Mouse (Mus musculus) gastrocnemius, adult 18-20 months (tissue): ENCODE data around the gene Dbp. TPM values are rescaled to one million over a fixed set of nuclear protein-coding genes. Genes with fewer than 3 reads are reported as not detected.

ENCODE experiments used
- total RNA-seq, 2 experiments: library from RNA; stranded (reverse); gene quantifications; 2 replicates each; pipeline ENCODE4 v1.2.3; 2021

The Dbp gene
- total RNA-seq, 2 experiments from 2014 or later: 19.4 to 22.9 TPM

Other genes starting within 250 kb of the Dbp start
- gene Ftl1, start 245.2 kb upstream of the Dbp start, total RNA-seq: 100 to 1,000 TPM; 109 to 151 TPM
- gene Bax, start 238.2 kb upstream of the Dbp start, total RNA-seq: 10 to 100 TPM; 14.2 to 16.6 TPM
- gene Tulp2, start 223.2 kb upstream of the Dbp start, total RNA-seq: not detected
- gene Gm45808, start 218.3 kb upstream of the Dbp start, total RNA-seq: 1 to 10 TPM; 8.1 to 9.6 TPM
- gene Dhdh, start 216.3 kb upstream of the Dbp start, total RNA-seq: 10 to 100 TPM; 22.6 to 22.9 TPM
- gene Nucb1, start 194.7 kb upstream of the Dbp start, total RNA-seq: 10 to 100 TPM; 63.3 to 68.6 TPM
- 10 to 100 TPM; 28.6 to 63.5 TPM for gene Ppp1r15a, start 178.8 kb upstream of the Dbp start, total RNA-seq
- 1 to 10 TPM; 5.2 to 5.3 TPM for gene Plekha4, start 178.8 kb upstream of the Dbp start, total RNA-seq
- gene Hsd17b14, start 150.2 kb upstream of the Dbp start, total RNA-seq: 1 to 10 TPM in 1 of 2 experiments, under 1 TPM in 1; 0.91 to 1.9 TPM
- 10 to 100 TPM; 95.0 to 98.1 TPM for gene Bcat2, start 134.9 kb upstream of the Dbp start, total RNA-seq
- not detected for gene Fgf21, start 89.6 kb upstream of the Dbp start, total RNA-seq
- not detected for gene Fut1, start 87.8 kb upstream of the Dbp start, total RNA-seq
- not detected for gene Izumo1, start 83.3 kb upstream of the Dbp start, total RNA-seq
- 1 to 10 TPM; 5.5 to 8.5 TPM for gene Rasip1, start 77.6 kb upstream of the Dbp start, total RNA-seq
- gene Mamstr, start 65.1 kb upstream of the Dbp start, total RNA-seq: 10 to 100 TPM; 17.6 to 18.7 TPM
- under 1 TPM in 1 of 2 experiments, not detected in 1; 0.11 TPM for gene Fut2, start 38.7 kb upstream of the Dbp start, total RNA-seq
- under 1 TPM; 0.14 to 0.26 TPM for gene Ntn5, start 21.1 kb upstream of the Dbp start, total RNA-seq
- under 1 TPM; 0.09 TPM for gene Sec1, start 10.7 kb upstream of the Dbp start, total RNA-seq
- 10 to 100 TPM; 11.1 to 17.3 TPM for gene Car11, start 5.2 kb upstream of the Dbp start, total RNA-seq
- gene Rpl18, start 10.4 kb downstream of the Dbp start, total RNA-seq: 100 to 1,000 TPM; 442 to 461 TPM
- 10 to 100 TPM; 15.2 to 15.6 TPM for gene Sphk2, start 12.9 kb downstream of the Dbp start, total RNA-seq
- gene Fam83e, start 16.1 kb downstream of the Dbp start, total RNA-seq: under 1 TPM in 1 of 2 experiments, not detected in 1; 0.18 TPM
- not detected for gene Spaca4, start 20.7 kb downstream of the Dbp start, total RNA-seq
- not detected for gene Lmtk3, start 78.7 kb downstream of the Dbp start, total RNA-seq
- not detected for gene Sult2b1, start 79.6 kb downstream of the Dbp start, total RNA-seq
- 10 to 100 TPM; 25.3 to 34.6 TPM for gene Cyth2, start 109.5 kb downstream of the Dbp start, total RNA-seq
- gene Kcnj14, start 119.7 kb downstream of the Dbp start, total RNA-seq: under 1 TPM in 1 of 2 experiments, not detected in 1; 0.28 TPM
- gene Grwd1, start 125.9 kb downstream of the Dbp start, total RNA-seq: 10 to 100 TPM; 13.4 to 14.3 TPM
- gene Kdelr1, start 167.7 kb downstream of the Dbp start, total RNA-seq: 10 to 100 TPM; 62.0 to 65.6 TPM
- under 1 TPM; 0.11 to 0.17 TPM for gene Grin2d, start 173.3 kb downstream of the Dbp start, total RNA-seq
- gene Syngr4, start 191.6 kb downstream of the Dbp start, total RNA-seq: not detected
- gene Tmem143, start 191.9 kb downstream of the Dbp start, total RNA-seq: 10 to 100 TPM; 56.7 to 59.4 TPM
- 10 to 100 TPM in 1 of 2 experiments, 1 to 10 TPM in 1; 7.8 to 15.1 TPM for gene Emp3, start 216.3 kb downstream of the Dbp start, total RNA-seq
- under 1 TPM; 0.18 to 0.21 TPM for gene Ccdc114, start 219.0 kb downstream of the Dbp start, total RNA-seq